Mouse (Mus musculus) liver, postnatal 0 days (tissue): ENCODE measurements around the gene Dscam.

Experiments
- CTCF ChIP-seq: sonication (generic); IDR thresholded peaks from 2 replicates; pipeline ENCODE4 v1.5.1; 2016; ENCODE audit warnings: antibody characterized with exemption, low read depth
- EP300 ChIP-seq: IDR thresholded peaks from 2 replicates; pipeline ENCODE4 v1.6.1; 2016; ENCODE audit warnings: antibody characterized with exemption, low read depth, mild to moderate bottlenecking

- TF ChIP-seq CTCF (no peak), EP300 (no peak)
Measured at GRCm38 (mm10) chr16:97061390-97061789, 109.2 kb downstream of the Dscam start.
